Mouse (Mus musculus) thymus, adult 2 months (tissue): ENCODE results near the gene 4930522L14Rik.
"Not testable (repeated sequence)": the region's sequence is repeated elsewhere in the genome, so short reads cannot be mapped to it uniquely, and the experiment has no call there.

Source experiments
- CTCF ChIP-seq: fragments of 200-500 bp; IDR thresholded peaks from 2 replicates; pipeline ENCODE4 v1.5.1; 2012; ENCODE audit warnings: mild to moderate bottlenecking, control low read depth, low read length, moderate library complexity, borderline replicate concordance; ENCODE audit not compliant: control insufficient read depth, poor library complexity, insufficient read depth; ENCODE audit errors: extremely low read depth
- POLR2A ChIP-seq: fragments of 200-500 bp; IDR thresholded peaks from 2 replicates; pipeline ENCODE4 v1.6.1; 2012; ENCODE audit warnings: mild to moderate bottlenecking, low read length, control low read depth, moderate library complexity; ENCODE audit not compliant: control insufficient read depth, poor library complexity, insufficient read depth; ENCODE audit errors: extremely low read depth

- not testable (repeated sequence) for TF ChIP-seq CTCF, POLR2A
These were observed 34.3 kb downstream of the 4930522L14Rik start for GRCm38 (mm10) chr5:109717341-109717740.
